Mouse (Mus musculus): ENCODE data around the gene Ackr1.

DNA sequence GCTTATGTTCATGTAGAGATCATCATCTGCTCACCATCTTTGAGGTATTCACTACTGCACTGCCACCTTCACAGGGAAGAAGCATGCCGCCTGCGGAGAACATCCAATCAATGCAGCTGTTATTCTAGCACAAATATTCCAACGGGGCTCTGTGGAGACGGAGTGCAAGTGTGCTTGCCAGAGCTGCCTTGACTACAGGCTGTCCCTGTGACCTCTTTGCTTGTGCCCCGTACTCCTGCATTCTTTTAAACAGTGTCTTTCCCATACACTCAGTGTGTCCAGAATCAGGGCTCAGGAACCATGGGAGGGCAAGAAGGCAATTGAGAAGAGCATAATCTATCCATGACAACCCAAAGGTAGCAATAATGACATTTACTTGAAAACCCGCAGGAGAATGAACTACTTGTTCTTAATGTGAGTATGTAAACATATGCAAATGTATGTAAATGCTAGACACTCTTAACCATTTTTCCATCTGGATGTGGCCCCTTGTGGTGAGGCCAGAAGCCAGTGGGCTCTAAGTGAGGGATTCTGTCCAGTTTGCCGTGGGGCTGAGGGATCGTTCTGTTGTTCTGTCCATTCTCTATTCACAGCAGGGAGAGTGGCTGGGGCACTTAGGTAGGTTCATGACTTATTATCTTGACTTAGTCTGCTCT lies 11.8 kb downstream of the Ackr1 start:
- no peak for TF ChIP-seq CTCF (IDR thresholded peaks at IDR 0.05; ENCODE audit: low read depth, low read length)
- TF ChIP-seq POLR2A (IDR thresholded peaks at IDR 0.05; ENCODE audit: extremely low read depth, insufficient read depth, low read length), result no peak
